Mouse (Mus musculus): ENCODE measurements around the gene Hist3h2ba. TPM values are rescaled to one million over a fixed set of nuclear protein-coding genes. Genes with fewer than 3 reads are reported as not detected.

Hist3h2ba gene
- 6.9 and 10.3 TPM in 2 replicates for total RNA-seq (2023)

GRCm38 (mm10) chr11:58948542-58949479 is at the start of gene Hist3h2ba:
Gene Hist3h2ba, plus strand, starts transcription at chr11:58948920.

GRCm38 (mm10) chr11:58903511-58904409 is 45.0 kb upstream of the Hist3h2ba start, which contains the start of gene Zfp39:
Gene Zfp39, minus strand, starts transcription at chr11:58904225.

GRCm38 (mm10) chr11:58917745-58918366 is 30.9 kb upstream of the Hist3h2ba start, which contains the start of gene Btnl10:
Gene Btnl10, plus strand, starts transcription at chr11:58917908.

DNA sequence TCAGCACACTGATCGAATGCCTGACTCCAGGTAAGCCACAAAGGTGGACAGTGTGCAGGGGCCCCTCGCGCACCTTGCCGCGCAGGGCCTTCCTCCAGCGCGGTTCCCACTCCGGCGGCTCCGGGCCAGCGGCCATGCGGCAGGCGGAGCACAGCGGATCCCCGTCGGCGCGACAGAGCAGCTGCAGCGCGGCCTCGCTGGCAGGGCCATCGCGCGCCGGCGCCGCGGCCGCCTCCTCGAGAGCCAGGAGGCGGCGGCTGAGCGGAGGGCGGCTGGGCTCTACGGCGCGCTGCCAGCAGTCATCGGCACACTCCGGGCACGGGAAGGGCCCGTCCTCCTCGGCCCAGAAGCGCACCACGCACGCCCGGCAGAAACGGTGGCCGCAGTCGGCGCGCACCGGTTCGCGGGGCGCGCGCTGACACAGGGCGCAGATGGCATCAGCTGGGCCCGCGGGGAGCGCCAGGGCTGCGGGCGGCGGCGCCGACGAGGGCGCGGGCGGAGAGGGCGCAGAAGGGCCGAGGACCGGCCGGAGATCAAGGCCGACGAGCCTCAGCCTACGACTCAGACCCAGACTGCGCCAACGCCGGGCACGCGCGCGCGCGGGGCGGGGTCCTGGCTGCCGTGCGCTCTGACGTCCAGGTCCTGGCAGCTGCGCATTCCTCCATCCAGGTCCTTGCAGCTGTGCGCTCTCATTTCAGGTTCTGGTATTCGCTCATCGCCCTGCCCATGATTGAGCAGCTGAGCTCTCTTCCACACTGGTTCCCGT is 10.2 kb upstream of the Hist3h2ba start, which contains the start of gene Rnf187:
TSS of gene Rnf187 (minus strand) at position 595 of the 766 bp plus-strand sequence.

DNA sequence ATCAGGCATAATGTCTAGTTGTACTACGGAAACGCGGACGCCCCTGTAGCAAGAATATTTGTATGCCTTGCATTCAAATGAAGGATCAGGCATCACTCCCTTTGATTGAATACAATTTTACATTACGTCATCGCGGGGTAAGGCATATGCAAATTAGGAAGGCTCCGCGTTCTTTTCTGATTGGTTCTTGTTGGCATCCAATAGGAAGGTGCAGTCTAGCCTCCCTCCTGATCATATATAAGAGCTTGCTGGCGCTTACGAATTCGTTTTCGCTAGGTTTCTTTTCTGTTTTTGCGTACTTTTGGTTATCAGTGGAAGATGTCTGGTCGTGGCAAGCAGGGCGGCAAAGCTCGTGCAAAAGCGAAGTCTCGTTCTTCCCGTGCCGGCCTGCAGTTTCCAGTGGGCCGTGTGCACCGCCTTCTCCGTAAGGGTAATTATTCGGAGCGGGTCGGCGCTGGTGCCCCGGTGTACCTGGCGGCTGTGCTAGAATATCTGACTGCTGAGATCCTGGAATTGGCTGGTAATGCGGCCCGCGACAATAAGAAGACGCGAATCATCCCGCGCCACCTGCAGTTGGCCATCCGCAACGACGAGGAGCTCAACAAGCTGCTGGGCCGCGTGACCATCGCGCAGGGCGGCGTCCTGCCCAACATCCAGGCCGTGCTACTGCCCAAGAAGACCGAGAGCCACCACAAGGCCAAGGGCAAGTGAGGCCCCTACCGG is 5.9 kb downstream of the Hist3h2ba start, which contains the start of the genes Hist3h2a and Trim17:
TSS of gene Hist3h2a (plus strand) at position 266 of the 723 bp plus-strand sequence.
TSS of gene Trim17 (plus strand) at position 266 of the 723 bp plus-strand sequence.

GRCm38 (mm10) chr11:58978027-58978705 is 29.4 kb downstream of the Hist3h2ba start, which contains the start of gene Trim11:
Gene Trim11, plus strand, starts transcription at chr11:58978093.

Other genes starting within 250 kb of the Hist3h2ba start
- gene Olfr319, start 249.8 kb upstream of the Hist3h2ba start, total RNA-seq (2023): not detected in 2 replicates
- 0.13 and 0.25 TPM in 2 replicates for gene Olfr318, start 224.9 kb upstream of the Hist3h2ba start, total RNA-seq (2023)
- not detected in 2 replicates for gene Olfr317, start 209.7 kb upstream of the Hist3h2ba start, total RNA-seq (2023)
- not detected in 2 replicates for gene Olfr316, start 196.2 kb upstream of the Hist3h2ba start, total RNA-seq (2023)
- not detected in 2 replicates for gene Olfr315, start 175.7 kb upstream of the Hist3h2ba start, total RNA-seq (2023)
- not detected in 2 replicates for gene Olfr314, start 166.0 kb upstream of the Hist3h2ba start, total RNA-seq (2023)
- gene Fam183b, start 147.0 kb upstream of the Hist3h2ba start, total RNA-seq (2023): not detected in 2 replicates
- gene Olfr313, start 133.9 kb upstream of the Hist3h2ba start, total RNA-seq (2023): not detected in 2 replicates
- gene Olfr312, start 119.7 kb upstream of the Hist3h2ba start, total RNA-seq (2023): not detected in 2 replicates
- gene Olfr311, start 109.7 kb upstream of the Hist3h2ba start, total RNA-seq (2023): not detected in 2 replicates
- gene Gm12258, start 101.8 kb upstream of the Hist3h2ba start, total RNA-seq (2023): 0.52 and 1.7 TPM in 2 replicates
- 3.0 and 3.5 TPM in 2 replicates for gene 2810021J22Rik, start 81.7 kb upstream of the Hist3h2ba start, total RNA-seq (2023)
- gene Zfp39, start 44.7 kb upstream of the Hist3h2ba start, total RNA-seq (2023): 3.9 and 4.2 TPM in 2 replicates
- gene Btnl10, start 31.0 kb upstream of the Hist3h2ba start, total RNA-seq (2023): 0.63 and 1.7 TPM in 2 replicates
- 35.2 and 45.4 TPM in 2 replicates for gene Rnf187, start 10.0 kb upstream of the Hist3h2ba start, total RNA-seq (2023)
- 26.3 and 37.6 TPM in 2 replicates for gene Hist3h2a, start 5.8 kb downstream of the Hist3h2ba start, total RNA-seq (2023)
- 0.14 TPM in 1 of 2 replicates, not detected in the other for gene Trim17, start 5.8 kb downstream of the Hist3h2ba start, total RNA-seq (2023)
- gene Trim11, start 29.2 kb downstream of the Hist3h2ba start, total RNA-seq (2023): 56.4 and 85.0 TPM in 2 replicates
- gene Obscn, start 187.5 kb downstream of the Hist3h2ba start, total RNA-seq (2023): not detected in 2 replicates
- 2.1 and 4.1 TPM in 2 replicates for gene Iba57, start 214.8 kb downstream of the Hist3h2ba start, total RNA-seq (2023)
- 0.18 TPM in 1 of 2 replicates, not detected in the other for gene Gjc2, start 234.3 kb downstream of the Hist3h2ba start, total RNA-seq (2023)
- gene Guk1, start 243.3 kb downstream of the Hist3h2ba start, total RNA-seq (2023): 9.7 and 11.8 TPM in 2 replicates